Mouse (Mus musculus): ENCODE data around the gene Fam129c. TPM values are rescaled to one million over a fixed set of nuclear protein-coding genes. Genes with fewer than 3 reads are reported as not detected.

Fam129c gene
- polyA plus RNA-seq, 1 experiment, result 4.5 TPM

DNA sequence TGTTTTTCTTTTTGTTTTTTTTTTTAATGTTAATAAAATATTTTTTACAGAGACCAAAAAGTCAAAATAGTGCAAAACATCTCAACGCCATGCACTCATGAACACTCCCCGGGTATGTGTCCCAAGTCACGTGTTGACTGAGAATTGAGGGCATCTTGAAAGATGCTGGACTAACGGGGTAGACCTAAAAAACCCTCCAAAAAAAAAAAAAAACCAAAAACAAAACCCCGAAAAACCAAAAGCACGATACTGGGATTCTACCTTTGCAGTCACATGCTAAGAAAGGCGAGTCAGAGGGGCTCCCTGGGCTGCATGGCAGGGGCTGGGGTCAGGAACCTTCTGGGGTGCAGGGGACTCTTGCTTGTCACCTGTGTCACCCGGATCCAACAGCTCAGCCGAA lies 29.3 kb downstream of the Fam129c start:
- peaks cover 18% of the 10 kb centered on the region for H3K36me3 ChIP-seq (ENCODE audit: control insufficient read depth, insufficient read depth, low read length)
- TF ChIP-seq CTCF (IDR thresholded peaks at IDR 0.05; ENCODE audit: extremely low read depth, insufficient read length, insufficient replicate concordance, low read depth, low read length), result no peak
- no peak for TF ChIP-seq POLR2A (IDR thresholded peaks at IDR 0.05; ENCODE audit: low read depth, low read length)
- H3K27me3 ChIP-seq (ENCODE audit: control insufficient read depth, insufficient read depth, low read length), result no peaks in the 10 kb centered on the region; the same call in 1 of the 2 replicates
- peaks cover 19% of the 10 kb centered on the region for H3K4me1 ChIP-seq (ENCODE audit: control insufficient read depth, insufficient read depth, insufficient read length, low read length)
- H3K4me3 ChIP-seq (ENCODE audit: low read depth, low read length), result no peak overlapping the region
- no peak overlapping the region for H3K27ac ChIP-seq (ENCODE audit: insufficient read depth, low read depth, low read length)
- 90% methylated on average over 9 of the region's 9 CpGs for WGBS

DNA sequence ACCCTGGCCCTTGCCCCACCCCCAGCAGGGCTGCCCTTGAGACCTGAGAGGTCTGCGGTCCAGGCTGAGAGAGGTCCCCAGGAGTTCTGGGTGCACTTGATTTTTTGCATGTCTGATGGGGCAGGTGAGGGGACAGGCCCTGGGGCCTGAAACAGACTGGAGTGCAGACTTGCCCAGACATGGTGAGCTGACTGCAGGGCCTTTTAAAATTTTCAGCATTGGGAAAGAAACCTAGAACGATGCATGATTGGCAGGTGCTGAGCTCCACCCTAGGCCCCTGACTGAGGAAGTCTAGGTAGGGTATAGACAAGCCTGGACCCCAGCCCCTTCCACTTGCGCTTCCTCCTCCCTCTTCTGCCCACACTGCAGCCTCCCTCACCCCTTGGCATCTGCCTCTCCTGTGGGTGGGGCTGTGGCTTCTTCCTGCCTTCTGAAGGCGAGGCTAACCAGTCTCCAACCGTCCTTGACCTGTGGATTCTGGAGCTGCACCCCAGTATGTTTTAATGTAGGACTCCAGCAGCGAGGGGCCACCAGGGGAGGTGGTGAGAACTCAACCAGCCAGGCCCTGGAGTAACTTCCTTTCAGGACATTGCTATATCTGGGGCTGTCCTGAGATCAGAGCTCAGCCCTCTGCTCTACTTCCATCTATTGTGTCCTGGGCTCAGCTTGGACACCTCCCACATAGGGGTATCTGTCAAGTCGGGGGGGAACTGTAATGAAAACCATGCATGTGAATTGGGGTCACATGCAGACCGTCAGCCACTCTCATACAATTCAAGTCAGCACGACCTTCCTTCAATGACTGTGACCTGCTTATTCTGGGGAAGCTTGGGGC lies 30.0 kb downstream of the Fam129c start:
- WGBS, result 33% methylated on average over 9 of the region's 9 CpGs
- TF ChIP-seq CTCF (IDR thresholded peaks at IDR 0.05; ENCODE audit: extremely low read depth, insufficient read length, insufficient replicate concordance, low read depth, low read length) (no peak), POLR2A (IDR thresholded peaks at IDR 0.05; ENCODE audit: low read depth, low read length) (no peak)
- H3K36me3 ChIP-seq (ENCODE audit: control insufficient read depth, insufficient read depth, low read length), result peaks cover 14% of the 10 kb centered on the region
- H3K27ac ChIP-seq (ENCODE audit: insufficient read depth, low read depth, low read length), result no peak overlapping the region
- no peak overlapping the region for H3K4me3 ChIP-seq (ENCODE audit: low read depth, low read length)
- H3K4me1 ChIP-seq (ENCODE audit: control insufficient read depth, insufficient read depth, insufficient read length, low read length), result peaks cover 19% of the 10 kb centered on the region
- no peaks in the 10 kb centered on the region; the same call in 1 of the 2 replicates for H3K27me3 ChIP-seq (ENCODE audit: control insufficient read depth, insufficient read depth, low read length)

- Histone ChIP-seq H3K27me3 (ENCODE audit: control insufficient read depth, insufficient read depth, low read length) (no peaks in the 10 kb centered on the region; the same call in 1 of the 2 replicates), H3K4me1 (ENCODE audit: control insufficient read depth, insufficient read depth, insufficient read length, low read length) (peaks cover 19% of the 10 kb centered on the region), H3K4me3 (ENCODE audit: low read depth, low read length) (peak overlapping the region; percentile 62), H3K27ac (ENCODE audit: insufficient read depth, low read depth, low read length) (no peak overlapping the region), H3K36me3 (ENCODE audit: control insufficient read depth, insufficient read depth, low read length) (0 out of 2 replicates have a peak, but pooled peaks cover 8% of the 10 kb centered on the region)
- 6% methylated on average over 16 of the region's 16 CpGs for WGBS
- no peak for TF ChIP-seq POLR2A (IDR thresholded peaks at IDR 0.05; ENCODE audit: low read depth, low read length)
- no peak for TF ChIP-seq CTCF (IDR thresholded peaks at IDR 0.05; ENCODE audit: extremely low read depth, insufficient read length, insufficient replicate concordance, low read depth, low read length)
These were observed 31.1 kb downstream of the Fam129c start for GRCm38 (mm10) chr8:71628396-71629095.

GRCm38 (mm10) chr8:71629096-71629697 lies 31.7 kb downstream of the Fam129c start:
- no peaks in the 10 kb centered on the region; the same call in 1 of the 2 replicates for H3K27me3 ChIP-seq (ENCODE audit: control insufficient read depth, insufficient read depth, low read length)
- TF ChIP-seq POLR2A (IDR thresholded peaks at IDR 0.05; ENCODE audit: low read depth, low read length), result no peak
- peak; percentile 31; the same call in 1 of the 2 replicates for TF ChIP-seq CTCF (IDR thresholded peaks at IDR 0.05; ENCODE audit: extremely low read depth, insufficient read length, insufficient replicate concordance, low read depth, low read length)
- H3K27ac ChIP-seq (ENCODE audit: insufficient read depth, low read depth, low read length), result no peak overlapping the region
- under 1% methylated on average over 55 of the region's 55 CpGs for WGBS
- 0 out of 2 replicates have a peak, but pooled peaks cover 7% of the 10 kb centered on the region for H3K36me3 ChIP-seq (ENCODE audit: control insufficient read depth, insufficient read depth, low read length)
- H3K4me3 ChIP-seq (ENCODE audit: low read depth, low read length), result peak overlapping the region; percentile 62
- peaks cover 19% of the 10 kb centered on the region for H3K4me1 ChIP-seq (ENCODE audit: control insufficient read depth, insufficient read depth, insufficient read length, low read length)

DNA sequence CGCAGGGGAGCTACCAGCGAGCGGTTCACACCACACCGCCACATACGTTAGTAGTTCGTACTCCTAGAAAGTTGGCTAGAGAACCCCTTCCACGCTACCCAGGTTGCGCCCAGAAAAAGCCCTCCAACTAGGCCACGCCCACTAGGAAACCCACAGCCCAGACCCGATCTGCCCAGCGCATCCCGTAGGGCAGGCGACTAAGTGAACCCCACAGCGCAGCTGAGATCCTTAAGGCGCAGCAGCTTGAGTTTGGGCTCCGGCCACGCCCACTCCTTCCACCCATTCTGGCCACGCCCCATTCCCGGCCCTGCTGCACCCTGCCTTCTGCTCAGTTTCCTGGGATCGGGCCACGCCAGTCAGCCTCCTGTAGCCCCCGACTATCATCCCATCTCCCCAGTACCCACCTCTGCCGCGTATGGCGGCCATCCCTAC lies 32.3 kb downstream of the Fam129c start:
- Histone ChIP-seq H3K27ac (ENCODE audit: insufficient read depth, low read depth, low read length) (no peak overlapping the region), H3K36me3 (ENCODE audit: control insufficient read depth, insufficient read depth, low read length) (0 out of 2 replicates have a peak, but pooled peaks cover 2% of the 10 kb centered on the region), H3K4me1 (ENCODE audit: control insufficient read depth, insufficient read depth, insufficient read length, low read length) (peaks cover 19% of the 10 kb centered on the region), H3K4me3 (ENCODE audit: low read depth, low read length) (peak overlapping the region; percentile 62), H3K27me3 (ENCODE audit: control insufficient read depth, insufficient read depth, low read length) (no peaks in the 10 kb centered on the region; the same call in 1 of the 2 replicates)
- WGBS, result 3% methylated on average over 25 of the region's 25 CpGs
- TF ChIP-seq POLR2A (IDR thresholded peaks at IDR 0.05; ENCODE audit: low read depth, low read length), result no peak
- no peak for TF ChIP-seq CTCF (IDR thresholded peaks at IDR 0.05; ENCODE audit: extremely low read depth, insufficient read length, insufficient replicate concordance, low read depth, low read length)

GRCm38 (mm10) chr8:71630761-71631160 lies 33.3 kb downstream of the Fam129c start:
- Histone ChIP-seq H3K27ac (ENCODE audit: insufficient read depth, low read depth, low read length) (no peak overlapping the region), H3K4me3 (ENCODE audit: low read depth, low read length) (no peak overlapping the region), H3K36me3 (ENCODE audit: control insufficient read depth, insufficient read depth, low read length) (no peaks in the 10 kb centered on the region), H3K4me1 (ENCODE audit: control insufficient read depth, insufficient read depth, insufficient read length, low read length) (peaks cover 19% of the 10 kb centered on the region), H3K27me3 (ENCODE audit: control insufficient read depth, insufficient read depth, low read length) (no peaks in the 10 kb centered on the region; the same call in 1 of the 2 replicates)
- WGBS, result 74% methylated on average over 6 of the region's 6 CpGs
- TF ChIP-seq CTCF (IDR thresholded peaks at IDR 0.05; ENCODE audit: extremely low read depth, insufficient read length, insufficient replicate concordance, low read depth, low read length) (no peak), POLR2A (IDR thresholded peaks at IDR 0.05; ENCODE audit: low read depth, low read length) (no peak)
